Mouse (Mus musculus): ENCODE results near the gene Tpbgl. TPM values are rescaled to one million over a fixed set of nuclear protein-coding genes. Genes with fewer than 3 reads are reported as not detected.

The Tpbgl gene
- total and polyA plus RNA-seq, 2 experiments from 2014 or later: 0.98 to 6.4 TPM

- Histone ChIP-seq H3K4me1 (ENCODE audit: control insufficient read depth, insufficient read depth) (peaks cover 21% of the 10 kb centered on the region), H3K27me3 (ENCODE audit: control insufficient read depth, insufficient read depth, low read length) (peaks cover 36% of the 10 kb centered on the region), H3K27ac (ENCODE audit: low read depth) (no peak overlapping the region), H3K36me3 (replicated peaks; ENCODE audit: control insufficient read depth, insufficient read depth, low read length) (no peaks in the 10 kb centered on the region), H3K9me3 (replicated peaks; ENCODE audit: control insufficient read depth, low read length) (no peaks in the 10 kb centered on the region), H3K9ac (replicated peaks; ENCODE audit: low read depth, low read length) (no peak overlapping the region), H3K4me2 (ENCODE audit: low read depth, low read length) (no peak overlapping the region), H3K4me3 (ENCODE audit: low read depth, low read length) (no peak overlapping the region)
- 87% methylated on average over 9 of the region's 9 CpGs for WGBS
- no peak for ATAC-seq (ENCODE audit: insufficient read depth, low read depth)
- no peak for TF ChIP-seq EP300 (IDR thresholded peaks at IDR 0.05; ENCODE audit: low read depth)
- no peak for DNase-seq (ENCODE audit: low spot score)
Observed at GRCm38 (mm10) chr7:99663507-99664220, 36.8 kb upstream of the Tpbgl start.

- no peak overlapping the region for H3K27ac ChIP-seq (ENCODE audit: low read depth)
Observed at GRCm38 (mm10) chr7:99662311-99662710, 35.4 kb upstream of the Tpbgl start.

GRCm38 (mm10) chr7:99661571-99662230 lies 34.8 kb upstream of the Tpbgl start:
- TF ChIP-seq CTCF (IDR thresholded peaks at IDR 0.05; ENCODE audit: low read depth) (no peak), EP300 (IDR thresholded peaks at IDR 0.05; ENCODE audit: low read depth) (no peak)
- DNase-seq (ENCODE audit: low spot score): no peak
- Histone ChIP-seq H3K27me3 (ENCODE audit: control insufficient read depth, insufficient read depth, low read length) (peaks cover 27% of the 10 kb centered on the region), H3K9me3 (replicated peaks; ENCODE audit: control insufficient read depth, low read length) (no peaks in the 10 kb centered on the region), H3K36me3 (replicated peaks; ENCODE audit: control insufficient read depth, insufficient read depth, low read length) (no peaks in the 10 kb centered on the region), H3K9ac (replicated peaks; ENCODE audit: low read depth, low read length) (no peak overlapping the region), H3K4me3 (ENCODE audit: low read depth, low read length) (no peak overlapping the region), H3K4me2 (ENCODE audit: low read depth, low read length) (no peak overlapping the region), H3K27ac (ENCODE audit: low read depth) (no peak overlapping the region), H3K4me1 (ENCODE audit: control insufficient read depth, insufficient read depth) (peaks cover 21% of the 10 kb centered on the region)
- peak; percentile 35; the same call in 1 of the 2 replicates for ATAC-seq (ENCODE audit: insufficient read depth, low read depth)
- 46% methylated on average over 14 of the region's 14 CpGs for WGBS

More at GRCm38 (mm10) chr7:99662311-99662710, 35.4 kb upstream of the Tpbgl start:
- TF ChIP-seq EP300 (IDR thresholded peaks at IDR 0.05; ENCODE audit: low read depth): no peak
- TF ChIP-seq CTCF (IDR thresholded peaks at IDR 0.05; ENCODE audit: low read depth): no peak
- H3K36me3 ChIP-seq (replicated peaks; ENCODE audit: control insufficient read depth, insufficient read depth, low read length): no peaks in the 10 kb centered on the region
- peaks cover 27% of the 10 kb centered on the region for H3K27me3 ChIP-seq (ENCODE audit: control insufficient read depth, insufficient read depth, low read length)
- WGBS: 75% methylated on average over 2 of the region's 2 CpGs
- ATAC-seq (ENCODE audit: insufficient read depth, low read depth): no peak
- no peak for DNase-seq (ENCODE audit: low spot score)
- H3K9ac ChIP-seq (replicated peaks; ENCODE audit: low read depth, low read length): no peak overlapping the region
- H3K4me2 ChIP-seq (ENCODE audit: low read depth, low read length): no peak overlapping the region
- H3K4me3 ChIP-seq (ENCODE audit: low read depth, low read length): no peak overlapping the region
- no peaks in the 10 kb centered on the region for H3K9me3 ChIP-seq (replicated peaks; ENCODE audit: control insufficient read depth, low read length)
- H3K4me1 ChIP-seq (ENCODE audit: control insufficient read depth, insufficient read depth): peaks cover 21% of the 10 kb centered on the region

GRCm38 (mm10) chr7:99661071-99661470 lies 34.2 kb upstream of the Tpbgl start:
- no peak for TF ChIP-seq EP300 (IDR thresholded peaks at IDR 0.05; ENCODE audit: low read depth)
- no peak for TF ChIP-seq CTCF (IDR thresholded peaks at IDR 0.05; ENCODE audit: low read depth)
- no peak for ATAC-seq (ENCODE audit: insufficient read depth, low read depth)

GRCm38 (mm10) chr7:99659379-99660029 lies 32.6 kb upstream of the Tpbgl start:
- no peak overlapping the region for H3K27ac ChIP-seq (ENCODE audit: low read depth)
- H3K4me3 ChIP-seq (ENCODE audit: low read depth, low read length): no peak overlapping the region
- peak; percentile 61; the same call in 1 of the 2 replicates for ATAC-seq (ENCODE audit: insufficient read depth, low read depth)
- H3K9me3 ChIP-seq (replicated peaks; ENCODE audit: control insufficient read depth, low read length): no peaks in the 10 kb centered on the region
- TF ChIP-seq CTCF (IDR thresholded peaks at IDR 0.05; ENCODE audit: low read depth) (peak; percentile 83), EP300 (IDR thresholded peaks at IDR 0.05; ENCODE audit: low read depth) (no peak)
- DNase-seq (ENCODE audit: low spot score): peak; percentile 67
- peaks cover 7% of the 10 kb centered on the region for H3K4me1 ChIP-seq (ENCODE audit: control insufficient read depth, insufficient read depth)
- no peaks in the 10 kb centered on the region for H3K36me3 ChIP-seq (replicated peaks; ENCODE audit: control insufficient read depth, insufficient read depth, low read length)
- H3K9ac ChIP-seq (replicated peaks; ENCODE audit: low read depth, low read length): no peak overlapping the region
- H3K4me2 ChIP-seq (ENCODE audit: low read depth, low read length): no peak overlapping the region
- WGBS: 45% methylated on average over 12 of the region's 12 CpGs
- H3K27me3 ChIP-seq (ENCODE audit: control insufficient read depth, insufficient read depth, low read length): peaks cover 29% of the 10 kb centered on the region

More at GRCm38 (mm10) chr7:99661071-99661470, 34.2 kb upstream of the Tpbgl start:
- Histone ChIP-seq H3K4me3 (ENCODE audit: low read depth, low read length) (no peak overlapping the region), H3K4me1 (ENCODE audit: control insufficient read depth, insufficient read depth) (peaks cover 20% of the 10 kb centered on the region), H3K9me3 (replicated peaks; ENCODE audit: control insufficient read depth, low read length) (no peaks in the 10 kb centered on the region), H3K36me3 (replicated peaks; ENCODE audit: control insufficient read depth, insufficient read depth, low read length) (no peaks in the 10 kb centered on the region), H3K27me3 (ENCODE audit: control insufficient read depth, insufficient read depth, low read length) (peaks cover 27% of the 10 kb centered on the region), H3K27ac (ENCODE audit: low read depth) (no peak overlapping the region), H3K9ac (replicated peaks; ENCODE audit: low read depth, low read length) (no peak overlapping the region), H3K4me2 (ENCODE audit: low read depth, low read length) (no peak overlapping the region)
- WGBS: 91% methylated on average over 9 of the region's 9 CpGs
- no peak for DNase-seq (ENCODE audit: low spot score)

Data from heart, postnatal 0 days (tissue).